Mouse (Mus musculus) bone marrow macrophage, adult 2 months (primary cell): ENCODE measurements at regions not wholly inside any gene's neighbourhood (a gene's known extent, or its start where the extent isn't known, plus 50 kb on each side); places are given as distances from the start of the nearest gene placed in this dataset.

ENCODE experiments used
- CTCF ChIP-seq: IDR thresholded peaks from 2 replicates; pipeline ENCODE4 v1.5.1; 2012; ENCODE audit warnings: low read depth, mild to moderate bottlenecking, low read length, moderate library complexity
- POLR2A ChIP-seq: IDR thresholded peaks from 2 replicates; pipeline ENCODE4 v1.6.1; 2012; ENCODE audit warnings: mild to moderate bottlenecking, low read depth, low read length, borderline replicate concordance

GRCm38 (mm10) chr11:111443381-111443780, 377.4 kb downstream of the Kcnj2 start:
- TF ChIP-seq CTCF, result no peak
- TF ChIP-seq POLR2A, result no peak
